Mouse (Mus musculus): Measurements from ENCODE around the gene Vmn1r14. TPM values are rescaled to one million over a fixed set of nuclear protein-coding genes. Genes with fewer than 3 reads are reported as not detected.

The Vmn1r14 gene
- total and polyA plus RNA-seq, 2 experiments from 2014 or later = not detected

- H3K27ac ChIP-seq (ENCODE audit: low read depth) = no peak overlapping the region
- H3K4me3 ChIP-seq (ENCODE audit: low read depth, low read length) = no peak overlapping the region
- H3K9me3 ChIP-seq (replicated peaks; ENCODE audit: control insufficient read depth, low read length) = no peaks in the 10 kb centered on the region
- TF ChIP-seq EP300 (IDR thresholded peaks at IDR 0.05; ENCODE audit: low read depth) = no peak
- TF ChIP-seq CTCF (IDR thresholded peaks at IDR 0.05; ENCODE audit: low read depth) = no peak
- DNase-seq (ENCODE audit: low spot score) (no peak), ATAC-seq (ENCODE audit: insufficient read depth, low read depth) (no peak)
- no peaks in the 10 kb centered on the region for H3K4me1 ChIP-seq (ENCODE audit: control insufficient read depth, insufficient read depth)
- no peaks in the 10 kb centered on the region for H3K36me3 ChIP-seq (replicated peaks; ENCODE audit: control insufficient read depth, insufficient read depth, low read length)
- H3K9ac ChIP-seq (replicated peaks; ENCODE audit: low read depth, low read length) = no peak overlapping the region
- no peak overlapping the region for H3K4me2 ChIP-seq (ENCODE audit: low read depth, low read length)
- H3K27me3 ChIP-seq (ENCODE audit: control insufficient read depth, insufficient read depth, low read length) = no peaks in the 10 kb centered on the region
These were observed 41.0 kb downstream of the Vmn1r14 start for GRCm38 (mm10) chr6:57272517-57272916.

- H3K4me3 ChIP-seq (ENCODE audit: low read depth, low read length) = no peak overlapping the region
- no peaks in the 10 kb centered on the region for H3K9me3 ChIP-seq (replicated peaks; ENCODE audit: control insufficient read depth, low read length)
- H3K9ac ChIP-seq (replicated peaks; ENCODE audit: low read depth, low read length) = no peak overlapping the region
- no peaks in the 10 kb centered on the region for H3K36me3 ChIP-seq (replicated peaks; ENCODE audit: control insufficient read depth, insufficient read depth, low read length)
- H3K27ac ChIP-seq (ENCODE audit: low read depth) = no peak overlapping the region
- TF ChIP-seq EP300 (IDR thresholded peaks at IDR 0.05; ENCODE audit: low read depth) (no peak), CTCF (IDR thresholded peaks at IDR 0.05; ENCODE audit: low read depth) (no peak)
- no peak overlapping the region for H3K4me2 ChIP-seq (ENCODE audit: low read depth, low read length)
- ATAC-seq (ENCODE audit: insufficient read depth, low read depth) (no peak), DNase-seq (ENCODE audit: low spot score) (no peak)
- no peaks in the 10 kb centered on the region for H3K4me1 ChIP-seq (ENCODE audit: control insufficient read depth, insufficient read depth)
- no peaks in the 10 kb centered on the region for H3K27me3 ChIP-seq (ENCODE audit: control insufficient read depth, insufficient read depth, low read length)
These were observed 47.5 kb downstream of the Vmn1r14 start for GRCm38 (mm10) chr6:57278952-57279351.

Other genes with a start within 250 kb of the Vmn1r14 start
- not detected in 2 replicates for gene Vmn1r6, start 234.4 kb upstream of the Vmn1r14 start, total RNA-seq (2014; rRNA removed; ENCODE audit: low replicate concordance)
- gene Vmn1r6, start 234.4 kb upstream of the Vmn1r14 start, polyA plus RNA-seq (2015; fragmentation: Nextera tagmentation; extraction: Ambion mirVana) = not detected in 2 replicates
- gene Vmn1r7, start 206.4 kb upstream of the Vmn1r14 start, total RNA-seq (2014; rRNA removed; ENCODE audit: low replicate concordance) = not detected in 2 replicates
- gene Vmn1r7, start 206.4 kb upstream of the Vmn1r14 start, polyA plus RNA-seq (2015; fragmentation: Nextera tagmentation; extraction: Ambion mirVana) = not detected in 2 replicates
- not detected in 2 replicates for gene Vmn1r8, start 199.4 kb upstream of the Vmn1r14 start, total RNA-seq (2014; rRNA removed; ENCODE audit: low replicate concordance)
- gene Vmn1r8, start 199.4 kb upstream of the Vmn1r14 start, polyA plus RNA-seq (2015; fragmentation: Nextera tagmentation; extraction: Ambion mirVana) = not detected in 2 replicates
- gene Vmn1r9, start 164.9 kb upstream of the Vmn1r14 start, total RNA-seq (2014; rRNA removed; ENCODE audit: low replicate concordance) = not detected in 2 replicates
- gene Vmn1r9, start 164.9 kb upstream of the Vmn1r14 start, polyA plus RNA-seq (2015; fragmentation: Nextera tagmentation; extraction: Ambion mirVana) = not detected in 2 replicates
- gene Vmn1r10, start 122.2 kb upstream of the Vmn1r14 start, total RNA-seq (2014; rRNA removed; ENCODE audit: low replicate concordance) = not detected in 2 replicates
- not detected in 2 replicates for gene Vmn1r10, start 122.2 kb upstream of the Vmn1r14 start, polyA plus RNA-seq (2015; fragmentation: Nextera tagmentation; extraction: Ambion mirVana)
- not detected in 2 replicates for gene Vmn1r11, start 98.2 kb upstream of the Vmn1r14 start, total RNA-seq (2014; rRNA removed; ENCODE audit: low replicate concordance)
- gene Vmn1r11, start 98.2 kb upstream of the Vmn1r14 start, polyA plus RNA-seq (2015; fragmentation: Nextera tagmentation; extraction: Ambion mirVana) = not detected in 2 replicates
- gene Vmn1r12, start 74.8 kb upstream of the Vmn1r14 start, total RNA-seq (2014; rRNA removed; ENCODE audit: low replicate concordance) = not detected in 2 replicates
- not detected in 2 replicates for gene Vmn1r12, start 74.8 kb upstream of the Vmn1r14 start, polyA plus RNA-seq (2015; fragmentation: Nextera tagmentation; extraction: Ambion mirVana)
- gene Vmn1r13, start 28.4 kb upstream of the Vmn1r14 start, total RNA-seq (2014; rRNA removed; ENCODE audit: low replicate concordance) = not detected in 2 replicates
- not detected in 2 replicates for gene Vmn1r13, start 28.4 kb upstream of the Vmn1r14 start, polyA plus RNA-seq (2015; fragmentation: Nextera tagmentation; extraction: Ambion mirVana)
- not detected in 2 replicates for gene Vmn1r15, start 26.3 kb downstream of the Vmn1r14 start, total RNA-seq (2014; rRNA removed; ENCODE audit: low replicate concordance)
- not detected in 2 replicates for gene Vmn1r15, start 26.3 kb downstream of the Vmn1r14 start, polyA plus RNA-seq (2015; fragmentation: Nextera tagmentation; extraction: Ambion mirVana)
- not detected in 2 replicates for gene Vmn1r16, start 97.8 kb downstream of the Vmn1r14 start, total RNA-seq (2014; rRNA removed; ENCODE audit: low replicate concordance)
- not detected in 2 replicates for gene Vmn1r16, start 97.8 kb downstream of the Vmn1r14 start, polyA plus RNA-seq (2015; fragmentation: Nextera tagmentation; extraction: Ambion mirVana)
- gene Vmn1r17, start 132.0 kb downstream of the Vmn1r14 start, total RNA-seq (2014; rRNA removed; ENCODE audit: low replicate concordance) = not detected in 2 replicates
- not detected in 2 replicates for gene Vmn1r17, start 132.0 kb downstream of the Vmn1r14 start, polyA plus RNA-seq (2015; fragmentation: Nextera tagmentation; extraction: Ambion mirVana)
- not detected in 2 replicates for gene Vmn1r18, start 164.1 kb downstream of the Vmn1r14 start, total RNA-seq (2014; rRNA removed; ENCODE audit: low replicate concordance)
- gene Vmn1r18, start 164.1 kb downstream of the Vmn1r14 start, polyA plus RNA-seq (2015; fragmentation: Nextera tagmentation; extraction: Ambion mirVana) = not detected in 2 replicates
- gene Vmn1r19, start 172.1 kb downstream of the Vmn1r14 start, total RNA-seq (2014; rRNA removed; ENCODE audit: low replicate concordance) = not detected in 2 replicates
- gene Vmn1r19, start 172.1 kb downstream of the Vmn1r14 start, polyA plus RNA-seq (2015; fragmentation: Nextera tagmentation; extraction: Ambion mirVana) = not detected in 2 replicates
- gene Vmn1r20, start 197.2 kb downstream of the Vmn1r14 start, total RNA-seq (2014; rRNA removed; ENCODE audit: low replicate concordance) = not detected in 2 replicates
- gene Vmn1r20, start 197.2 kb downstream of the Vmn1r14 start, polyA plus RNA-seq (2015; fragmentation: Nextera tagmentation; extraction: Ambion mirVana) = not detected in 2 replicates

Data from heart, postnatal 0 days (tissue).